Mouse (Mus musculus) retina, postnatal 1 day (tissue): Measurements from ENCODE around the gene Slc30a1.

Source experiments
- DNase-seq: peaks from one replicate; pipeline ENCODE4 v3.0.0-alpha.2; 2012

The Slc30a1 gene

GRCm38 (mm10) chr1:191906571-191907430 is at the start of gene Slc30a1:
Slc30a1 (plus strand) TSS chr1:191906767.
- DNase-seq, result peak; percentile 98

GRCm38 (mm10) chr1:191856886-191857651 is 49.5 kb upstream of the Slc30a1 start:
- DNase-seq, result no peak

GRCm38 (mm10) chr1:191858136-191858535 is 48.4 kb upstream of the Slc30a1 start:
- DNase-seq, result no peak

GRCm38 (mm10) chr1:191859847-191860246 is 46.7 kb upstream of the Slc30a1 start:
- no peak for DNase-seq

- DNase-seq, result no peak
Measured at GRCm38 (mm10) chr1:191861247-191861646, 45.3 kb upstream of the Slc30a1 start.

GRCm38 (mm10) chr1:191863833-191864550 is 42.6 kb upstream of the Slc30a1 start:
- DNase-seq, result peak; percentile 65

GRCm38 (mm10) chr1:191864551-191865027 is 42.0 kb upstream of the Slc30a1 start:
- DNase-seq, result no peak

GRCm38 (mm10) chr1:191872076-191872710 is 34.4 kb upstream of the Slc30a1 start:
- DNase-seq, result no peak

GRCm38 (mm10) chr1:191875006-191875405 is 31.6 kb upstream of the Slc30a1 start:
- DNase-seq, result no peak

GRCm38 (mm10) chr1:191875683-191876305 is 30.8 kb upstream of the Slc30a1 start:
- DNase-seq, result no peak

GRCm38 (mm10) chr1:191877681-191878080 is 28.9 kb upstream of the Slc30a1 start:
- DNase-seq, result no peak

- no peak for DNase-seq
Measured at GRCm38 (mm10) chr1:191878518-191878921, 28.0 kb upstream of the Slc30a1 start.

GRCm38 (mm10) chr1:191880247-191880646 is 26.3 kb upstream of the Slc30a1 start:
- DNase-seq, result no peak

- no peak for DNase-seq
Measured at GRCm38 (mm10) chr1:191880921-191881609, 25.5 kb upstream of the Slc30a1 start.

GRCm38 (mm10) chr1:191881663-191882062 is 24.9 kb upstream of the Slc30a1 start:
- DNase-seq, result no peak

GRCm38 (mm10) chr1:191882474-191883206 is 23.9 kb upstream of the Slc30a1 start:
- no peak for DNase-seq

GRCm38 (mm10) chr1:191883654-191884053 is 22.9 kb upstream of the Slc30a1 start:
- no peak for DNase-seq

- DNase-seq, result no peak
Measured at GRCm38 (mm10) chr1:191891912-191892311, 14.7 kb upstream of the Slc30a1 start.

- DNase-seq, result no peak
Measured at GRCm38 (mm10) chr1:191894386-191894785, 12.2 kb upstream of the Slc30a1 start.

GRCm38 (mm10) chr1:191894857-191895256 is 11.7 kb upstream of the Slc30a1 start:
- no peak for DNase-seq
